Mouse (Mus musculus): ENCODE results near the gene Rngtt.

- no peak for TF ChIP-seq CTCF (conservative IDR thresholded peaks at IDR 0.05; ENCODE audit: low read length)
- TF ChIP-seq NANOG (IDR thresholded peaks at IDR 0.05; ENCODE audit: borderline replicate concordance, low read length): no peak
These were observed 107.3 kb downstream of the Rngtt start for GRCm38 (mm10) chr4:33417391-33417790.
